Mouse (Mus musculus) CD4-positive, CD25-positive, alpha-beta regulatory T cell, adult 4 months (primary cell): ENCODE data around the gene Rgs3. TPM values are rescaled to one million over a fixed set of nuclear protein-coding genes. Genes with fewer than 3 reads are reported as not detected.

Experiments
- ATAC-seq: one replicate; pipeline ENCODE4 v1.8.0; 2017
- polyA plus RNA-seq, 2 experiments: library from polyadenylated mRNA; unstranded; fragments of 100-300 nt; shearing (Covaris generic); gene quantifications; one replicate each; pipeline ENCODE4 v1.2.1; 2017

Gene Rgs3
- polyA plus RNA-seq, 2 experiments from 2014 or later = 50.0 to 66.9 TPM

GRCm38 (mm10) chr4:62606542-62606882 is 46.9 kb downstream of the Rgs3 start:
- ATAC-seq = no peak

GRCm38 (mm10) chr4:62606905-62607304 is 47.3 kb downstream of the Rgs3 start:
- ATAC-seq = no peak

- ATAC-seq = no peak
Measured at GRCm38 (mm10) chr4:62607345-62607744, 47.7 kb downstream of the Rgs3 start.

- ATAC-seq = no peak
Measured at GRCm38 (mm10) chr4:62607805-62608204, 48.2 kb downstream of the Rgs3 start.

GRCm38 (mm10) chr4:62609333-62609732 is 49.7 kb downstream of the Rgs3 start:
- ATAC-seq = no peak

GRCm38 (mm10) chr4:62610142-62610675 is 50.6 kb downstream of the Rgs3 start:
- no peak for ATAC-seq

- no peak for ATAC-seq
Measured at GRCm38 (mm10) chr4:62612601-62613501, 53.2 kb downstream of the Rgs3 start.

- no peak for ATAC-seq
Measured at GRCm38 (mm10) chr4:62613646-62614365, 54.2 kb downstream of the Rgs3 start.

GRCm38 (mm10) chr4:62617856-62618440 is 58.3 kb downstream of the Rgs3 start:
- ATAC-seq = no peak

GRCm38 (mm10) chr4:62619232-62619964 is 59.8 kb downstream of the Rgs3 start:
- peak; percentile 78 for ATAC-seq

GRCm38 (mm10) chr4:62619965-62620244 is 60.3 kb downstream of the Rgs3 start:
- no peak for ATAC-seq

GRCm38 (mm10) chr4:62621151-62621550 is 61.5 kb downstream of the Rgs3 start:
- no peak for ATAC-seq

- no peak for ATAC-seq
Measured at GRCm38 (mm10) chr4:62621880-62622675, 62.4 kb downstream of the Rgs3 start.

- ATAC-seq = no peak
Measured at GRCm38 (mm10) chr4:62623251-62624015, 63.8 kb downstream of the Rgs3 start.

GRCm38 (mm10) chr4:62624679-62625450 is 65.2 kb downstream of the Rgs3 start:
- no peak for ATAC-seq

- ATAC-seq = no peak
Measured at GRCm38 (mm10) chr4:62625451-62626061, 65.9 kb downstream of the Rgs3 start.

- ATAC-seq = no peak
Measured at GRCm38 (mm10) chr4:62626228-62627026, 66.8 kb downstream of the Rgs3 start.

- ATAC-seq = no peak
Measured at GRCm38 (mm10) chr4:62627331-62627730, 67.7 kb downstream of the Rgs3 start.

- no peak for ATAC-seq
Measured at GRCm38 (mm10) chr4:62628547-62628946, 68.9 kb downstream of the Rgs3 start.
